Mouse (Mus musculus) stomach, postnatal 0 days (tissue): ENCODE data around the gene Zfp473.

ENCODE experiments used
- CTCF ChIP-seq: IDR thresholded peaks from 2 replicates; pipeline ENCODE4 v1.5.1; 2016; ENCODE audit warnings: antibody characterized with exemption, low read depth, mild to moderate bottlenecking, moderate library complexity
- EP300 ChIP-seq: optimal IDR thresholded peaks from 2 replicates; pipeline ENCODE3; 2016; ENCODE audit warnings: antibody characterized with exemption

DNA sequence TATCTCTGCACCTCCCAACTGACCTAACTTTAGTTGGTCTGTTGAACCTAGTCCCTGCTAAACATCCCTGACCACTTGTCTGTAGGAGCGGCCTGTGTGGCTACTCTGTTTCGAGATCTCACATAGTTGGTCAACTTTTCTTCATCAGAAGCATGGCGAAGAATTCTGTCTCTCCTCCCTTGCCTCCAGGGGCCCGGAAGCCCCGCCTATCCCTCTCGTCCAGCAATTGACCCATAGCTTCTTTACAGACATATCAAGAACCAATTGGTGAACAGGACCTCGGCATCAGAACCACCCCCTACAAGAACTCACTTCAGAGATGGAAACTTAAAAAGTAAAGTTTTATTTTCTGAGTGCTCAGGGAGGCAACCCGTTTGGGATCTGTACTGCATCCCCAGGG, 47.9 kb downstream of the Zfp473 start:
- TF ChIP-seq CTCF: no peak
- TF ChIP-seq EP300: no peak
